ENCODE assay signal across 8 mouse cellular contexts in the genomic region with DNA sequence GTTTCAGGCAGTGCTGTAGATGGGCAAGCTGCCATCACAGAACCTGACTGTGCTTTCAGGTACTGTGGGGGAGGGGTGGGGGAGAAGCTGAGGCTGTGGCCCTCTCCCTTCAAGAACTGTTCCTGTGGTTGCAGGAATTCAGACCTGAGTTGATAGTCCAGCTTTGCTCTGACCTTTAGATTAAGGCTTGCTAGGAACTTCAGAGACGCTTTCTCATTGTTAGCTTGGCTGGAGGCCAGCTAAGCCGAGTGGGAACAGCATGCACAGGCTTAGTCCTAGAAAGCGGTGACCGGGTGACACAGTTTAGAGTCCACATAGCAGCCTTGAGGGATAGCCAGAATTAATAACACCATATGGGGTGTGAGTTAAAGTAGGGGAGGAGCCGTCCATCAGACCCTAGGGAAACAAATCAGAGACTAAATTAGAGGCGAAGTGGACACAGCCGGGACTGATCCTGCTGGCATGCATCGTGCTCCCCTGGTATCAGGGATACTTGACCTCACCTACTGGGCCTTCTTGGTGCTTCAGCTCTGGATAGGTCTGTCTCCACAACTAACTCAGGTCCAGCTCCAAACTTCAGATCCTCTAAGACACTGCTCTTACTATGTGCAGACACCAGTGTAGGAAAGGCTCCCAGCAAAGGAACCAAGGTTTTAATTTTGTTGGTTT.
DNase-seq lines count a peak whose midpoint lies in the region; ATAC-seq and TF ChIP-seq lines count a peak whose summit lies in the region.

No protein-coding gene starts in this region.

- no peaks in the 10 kb centered on the region for H3K36me3 ChIP-seq in forebrain, embryonic 12.5 days (replicated peaks)
- H3K36me3 ChIP-seq in forebrain, postnatal 0 days (ENCODE audit: insufficient read depth): no peaks in the 10 kb centered on the region
- no peaks in the 10 kb centered on the region for H3K36me3 ChIP-seq in heart, postnatal 0 days (replicated peaks; ENCODE audit: control insufficient read depth, insufficient read depth, low read length)
- no peaks in the 10 kb centered on the region for H3K36me3 ChIP-seq in neural tube, embryonic 14.5 days (ENCODE audit: control insufficient read depth, insufficient read depth, low read length)

- peaks cover 6% of the 10 kb centered on the region for H3K4me1 ChIP-seq in forebrain, embryonic 12.5 days
- H3K4me1 ChIP-seq in forebrain, postnatal 0 days (ENCODE audit: insufficient read depth): no peaks in the 10 kb centered on the region
- H3K4me1 ChIP-seq in heart, postnatal 0 days (ENCODE audit: control insufficient read depth, insufficient read depth): peaks cover 9% of the 10 kb centered on the region; the same call in 1 of the 2 replicates
- no peaks in the 10 kb centered on the region for H3K4me1 ChIP-seq in neural tube, embryonic 14.5 days (ENCODE audit: control insufficient read depth, insufficient read depth, low read length)

- H3K27ac ChIP-seq in forebrain, embryonic 12.5 days: no peak overlapping the region
- H3K27ac ChIP-seq in forebrain, postnatal 0 days (ENCODE audit: low read depth, low read length): no peak overlapping the region
- H3K27ac ChIP-seq in heart, postnatal 0 days (ENCODE audit: low read depth): no peak overlapping the region
- no peak overlapping the region for H3K27ac ChIP-seq in neural tube, embryonic 14.5 days (ENCODE audit: low read depth, low read length)

- H3K9me3 ChIP-seq in forebrain, embryonic 12.5 days: no peaks in the 10 kb centered on the region
- H3K9me3 ChIP-seq in forebrain, postnatal 0 days (ENCODE audit: low read length): no peaks in the 10 kb centered on the region
- no peaks in the 10 kb centered on the region for H3K9me3 ChIP-seq in heart, postnatal 0 days (replicated peaks; ENCODE audit: control insufficient read depth, low read length)
- no peaks in the 10 kb centered on the region for H3K9me3 ChIP-seq in neural tube, embryonic 14.5 days (ENCODE audit: control insufficient read depth, low read length)

- no peak overlapping the region for H3K4me3 ChIP-seq in forebrain, embryonic 12.5 days (replicated peaks)
- no peak overlapping the region for H3K4me3 ChIP-seq in forebrain, postnatal 0 days (ENCODE audit: low read depth, low read length)
- H3K4me3 ChIP-seq in heart, postnatal 0 days (ENCODE audit: low read depth, low read length): peak overlapping the region; percentile 14
- H3K4me3 ChIP-seq in neural tube, embryonic 14.5 days (ENCODE audit: low read depth, low read length): no peak overlapping the region

- DNase-seq in forebrain, postnatal 0 days: no peak
- peak; percentile 12 for DNase-seq in cerebellum, adult 11 months
- DNase-seq in heart, postnatal 0 days (ENCODE audit: low spot score): peak; percentile 51
- peak; percentile 70 to 76 for DNase-seq in kidney, postnatal 25 days
- no peak for DNase-seq in thymus, postnatal 10 days (ENCODE audit: low spot score in 2 of 2)
- no peak for DNase-seq in spleen, postnatal 14 days (ENCODE audit: low spot score in 2 of 2)

- H3K27me3 ChIP-seq in forebrain, embryonic 12.5 days: no peaks in the 10 kb centered on the region
- H3K27me3 ChIP-seq in forebrain, postnatal 0 days (ENCODE audit: insufficient read depth, low read length): no peaks in the 10 kb centered on the region
- H3K27me3 ChIP-seq in heart, postnatal 0 days (ENCODE audit: control insufficient read depth, insufficient read depth, low read length): no peaks in the 10 kb centered on the region
- H3K27me3 ChIP-seq in neural tube, embryonic 14.5 days (ENCODE audit: control insufficient read depth, insufficient read depth, low read length): no peaks in the 10 kb centered on the region

- no peak for TF ChIP-seq EP300 in heart, postnatal 0 days (IDR thresholded peaks at IDR 0.05; ENCODE audit: low read depth)

- H3K4me2 ChIP-seq in forebrain, embryonic 12.5 days: no peak overlapping the region
- H3K4me2 ChIP-seq in forebrain, postnatal 0 days (ENCODE audit: low read depth): no peak overlapping the region
- H3K4me2 ChIP-seq in heart, postnatal 0 days (ENCODE audit: low read depth, low read length): peak overlapping the region; percentile 47
- H3K4me2 ChIP-seq in neural tube, embryonic 14.5 days (ENCODE audit: low read depth, low read length): no peak overlapping the region

- TF ChIP-seq CTCF in forebrain, postnatal 0 days (IDR thresholded peaks at IDR 0.05; ENCODE audit: low read depth): no peak
- no peak for TF ChIP-seq CTCF in heart, postnatal 0 days (IDR thresholded peaks at IDR 0.05; ENCODE audit: low read depth)

- peak; percentile 60; the same call in 1 of the 2 replicates for ATAC-seq in forebrain, embryonic 12.5 days (ENCODE audit: low FRiP score)
- no peak for ATAC-seq in forebrain, postnatal 0 days
- ATAC-seq in heart, postnatal 0 days (ENCODE audit: insufficient read depth, low read depth): peak; percentile 79; the same call in 1 of the 2 replicates
- peak; percentile 79; the same call in 1 of the 2 replicates for ATAC-seq in neural tube, embryonic 14.5 days (ENCODE audit: low read depth)

- no peak overlapping the region for H3K9ac ChIP-seq in forebrain, embryonic 12.5 days
- H3K9ac ChIP-seq in forebrain, postnatal 0 days: no peak overlapping the region
- no peak overlapping the region for H3K9ac ChIP-seq in heart, postnatal 0 days (replicated peaks; ENCODE audit: low read depth, low read length)
- H3K9ac ChIP-seq in neural tube, embryonic 14.5 days (replicated peaks; ENCODE audit: low read depth, low read length): no peak overlapping the region

- 58% methylated on average over 8 of the region's 8 CpGs for WGBS in forebrain, embryonic 12.5 days
- WGBS in forebrain, postnatal 0 days: 26% methylated on average over 8 of the region's 8 CpGs
- WGBS in heart, postnatal 0 days: 12% methylated on average over 8 of the region's 8 CpGs
- 45% methylated on average over 8 of the region's 8 CpGs for WGBS in neural tube, embryonic 14.5 days

Comparison
In these comparisons a context has a peak if more than half of its experiments do, and no peak if none do; other contexts are left out.
1. DNase-seq: peak in cerebellum, adult 11 months (single experiment), heart, postnatal 0 days (single experiment) and kidney, postnatal 25 days (2 of 2); none in forebrain, postnatal 0 days (single experiment), thymus, postnatal 10 days (0 of 2) and spleen, postnatal 14 days (0 of 2).